Mouse (Mus musculus) cerebellum, adult (tissue): ENCODE data around the gene Il10rb.

Source experiments
- ATAC-seq: cut with Nextera tagmentation; 2 replicates; pipeline ENCODE4 v1.9.2; 2017; ENCODE audit warnings: mild to moderate bottlenecking, moderate library complexity, mixed read lengths; ENCODE audit not compliant: insufficient number of reproducible peaks, low FRiP score, low TSS enrichment

Gene Il10rb

DNA sequence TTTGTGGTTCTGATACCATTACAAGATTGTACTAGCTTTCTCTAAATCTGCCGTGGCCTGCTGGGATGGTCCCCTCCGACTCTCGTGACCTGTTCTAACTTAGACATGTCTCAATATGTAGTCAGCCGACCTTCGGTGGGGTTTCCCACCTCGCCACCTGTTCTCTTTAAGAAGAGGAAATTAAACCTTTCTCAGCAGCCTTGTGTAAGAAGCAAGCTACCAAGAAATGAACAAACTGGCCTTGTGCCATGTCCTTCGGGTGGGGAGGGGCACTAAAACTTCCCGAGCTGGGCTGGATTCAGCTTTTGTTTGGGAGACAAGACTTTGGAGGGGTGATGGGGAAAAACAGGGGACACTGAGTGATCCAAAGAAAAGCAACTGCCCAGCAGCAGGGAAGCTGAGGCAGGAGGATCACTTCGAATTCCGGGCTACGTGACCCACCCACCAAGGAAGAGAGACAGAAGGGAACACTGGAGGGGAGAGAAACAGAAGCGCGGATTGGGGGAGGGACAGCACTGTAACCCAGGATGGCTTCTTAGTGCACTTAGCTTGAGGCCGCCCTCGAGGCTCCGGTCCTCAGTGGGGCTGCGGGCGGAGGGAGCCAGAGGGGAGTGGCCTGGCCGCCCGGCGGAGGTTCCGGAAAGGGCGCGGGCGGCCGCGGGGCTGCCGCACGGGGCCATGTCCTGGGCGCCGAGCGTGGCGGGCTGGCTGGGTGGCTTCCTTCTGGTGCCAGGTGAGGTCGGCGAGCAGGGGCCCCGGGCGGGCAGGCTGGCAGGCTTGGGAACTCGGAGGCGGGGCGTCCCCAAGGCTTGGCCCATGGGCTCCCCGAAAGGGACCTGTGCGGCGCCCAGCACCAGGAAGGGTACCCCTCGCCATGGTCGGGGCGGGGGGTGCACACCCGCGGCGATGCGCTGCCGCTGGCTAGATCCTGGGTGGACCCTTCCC, at the start of gene Il10rb:
Gene Il10rb (plus strand): TSS at position 525 of the 945 bp plus-strand sequence.
- ATAC-seq, result peak; percentile 57

DNA sequence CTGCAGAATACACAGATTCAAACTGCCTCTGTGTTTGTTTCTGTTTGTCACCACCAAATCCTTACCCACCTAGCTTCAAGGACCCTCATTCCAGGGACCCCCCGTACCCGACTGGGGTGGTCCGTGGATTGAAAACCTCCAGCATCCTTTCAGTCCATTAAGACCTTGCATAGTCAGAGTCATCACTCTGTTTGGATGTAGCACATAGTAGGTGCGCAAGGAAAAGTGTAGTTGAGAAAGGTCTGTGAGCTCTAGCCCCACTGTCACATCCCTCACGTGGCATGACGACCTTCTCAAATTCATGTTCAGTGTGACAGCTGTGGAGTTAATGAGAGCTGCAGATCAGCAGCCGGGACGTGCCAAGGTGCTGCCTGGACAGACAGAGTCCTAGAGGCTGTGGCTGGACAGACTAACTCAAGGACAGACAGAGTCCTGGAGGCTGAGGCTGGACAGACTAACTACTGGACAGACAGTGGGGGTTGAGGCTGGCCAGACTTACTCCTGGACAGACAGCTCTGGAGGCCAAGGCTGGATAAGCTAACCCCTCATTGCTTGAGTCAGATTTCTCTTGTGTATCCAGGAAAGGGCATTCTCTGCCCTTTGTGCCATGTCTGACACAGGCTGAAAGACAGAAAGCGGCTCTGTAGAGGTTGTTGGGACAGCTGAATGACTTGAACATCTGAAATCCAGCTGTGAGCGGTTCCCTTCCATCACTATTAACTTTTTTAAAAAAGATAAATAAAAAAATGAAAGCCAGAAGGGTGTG, 49.0 kb upstream of the Il10rb start:
- no peak for ATAC-seq

DNA sequence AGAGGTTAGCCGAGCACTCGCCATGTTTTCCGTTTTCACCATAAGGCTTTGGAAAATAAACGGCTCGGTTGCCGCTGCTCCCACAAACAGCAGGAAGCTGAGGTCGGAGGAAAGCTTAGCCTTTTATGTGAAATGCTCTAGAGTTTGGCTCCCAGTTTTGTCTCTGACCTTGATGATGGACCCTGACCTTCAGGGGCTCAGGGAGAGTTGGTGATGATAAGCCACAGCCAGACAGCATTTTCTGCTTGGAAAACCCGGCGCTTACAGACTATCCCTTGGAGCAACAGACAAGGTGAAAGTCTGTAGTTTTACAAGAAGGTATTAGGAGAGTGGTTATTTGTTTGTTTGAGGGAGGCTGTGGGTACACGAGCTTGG, 48.5 kb upstream of the Il10rb start:
- ATAC-seq, result no peak

DNA sequence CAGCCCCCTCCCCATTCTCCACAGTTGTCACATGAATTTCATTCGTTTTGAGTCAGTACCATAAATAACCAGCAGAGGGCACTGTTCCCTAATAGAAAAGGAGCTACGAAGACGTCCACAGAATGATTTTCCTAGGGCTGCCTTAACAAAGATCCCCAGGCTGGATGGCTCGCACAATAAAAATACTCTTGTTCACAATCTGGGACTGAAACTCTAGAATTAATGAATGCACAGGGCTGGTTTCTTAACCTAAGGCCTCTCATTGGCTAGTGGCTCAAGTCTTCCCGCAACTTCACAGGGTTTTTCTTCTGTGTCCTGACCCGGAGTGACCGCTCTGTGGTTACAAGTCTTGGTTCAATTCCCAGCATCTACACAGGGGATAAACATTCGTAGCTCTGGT, 47.4 kb upstream of the Il10rb start:
- 0 out of 2 replicates have a peak, but pooled peaks have one; percentile 49 for ATAC-seq

DNA sequence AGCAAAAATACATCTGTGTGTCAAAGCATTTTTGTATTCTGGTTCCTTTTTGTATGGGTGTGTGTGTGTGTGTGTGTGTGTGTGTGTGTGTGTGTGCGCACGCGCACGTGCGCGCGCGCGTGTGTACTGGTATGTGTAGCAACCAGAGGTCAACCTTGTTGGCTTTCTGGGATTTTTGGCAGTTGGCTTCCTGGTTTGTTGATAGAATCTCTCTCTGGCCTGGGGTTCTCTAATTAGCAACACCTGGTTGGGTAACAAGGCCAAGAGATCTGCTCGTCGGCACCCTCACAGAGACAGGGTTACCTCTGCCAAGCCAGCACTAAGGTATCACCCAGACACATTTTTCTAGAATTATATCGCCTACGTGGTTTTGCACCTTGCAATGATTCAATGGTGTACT, 46.4 kb upstream of the Il10rb start:
- no peak for ATAC-seq

DNA sequence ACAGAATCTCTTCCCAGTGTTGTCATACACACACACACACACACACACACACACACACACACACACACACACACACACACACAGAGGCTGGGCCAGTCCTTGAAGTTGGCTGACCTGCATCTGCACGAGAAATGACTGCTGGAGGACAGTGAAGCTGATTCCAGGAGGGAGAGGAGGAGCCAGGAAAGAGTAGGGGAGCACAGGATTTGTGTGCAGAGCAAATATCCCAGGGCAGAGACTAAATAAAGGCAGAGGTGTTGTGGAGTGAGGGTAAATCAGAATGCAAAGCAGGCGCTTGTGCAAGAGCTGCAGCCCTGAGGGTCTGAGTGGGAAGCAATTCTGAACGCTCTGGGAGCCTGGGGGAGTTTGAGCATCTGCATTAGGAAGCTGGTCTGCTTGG, 45.8 kb upstream of the Il10rb start:
- no peak for ATAC-seq

DNA sequence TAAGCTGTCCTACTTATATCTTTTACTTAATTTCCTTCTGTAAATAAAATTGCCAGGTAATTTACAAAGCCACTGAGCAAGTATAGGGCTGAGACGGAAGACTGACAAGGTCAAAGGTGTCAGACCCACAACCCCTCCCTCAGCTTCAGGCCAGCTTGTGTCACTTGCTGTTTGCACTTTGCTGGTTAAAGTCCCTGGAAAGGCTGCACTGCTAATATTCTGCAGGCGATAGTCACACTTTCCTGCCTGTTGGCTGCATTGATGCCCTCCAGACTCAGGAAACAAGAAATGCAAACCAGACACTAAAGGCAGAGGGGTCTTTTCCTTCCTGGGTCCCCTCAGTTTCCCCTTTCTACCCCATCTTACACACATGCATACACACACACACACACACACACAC, 44.0 kb upstream of the Il10rb start:
- no peak for ATAC-seq

DNA sequence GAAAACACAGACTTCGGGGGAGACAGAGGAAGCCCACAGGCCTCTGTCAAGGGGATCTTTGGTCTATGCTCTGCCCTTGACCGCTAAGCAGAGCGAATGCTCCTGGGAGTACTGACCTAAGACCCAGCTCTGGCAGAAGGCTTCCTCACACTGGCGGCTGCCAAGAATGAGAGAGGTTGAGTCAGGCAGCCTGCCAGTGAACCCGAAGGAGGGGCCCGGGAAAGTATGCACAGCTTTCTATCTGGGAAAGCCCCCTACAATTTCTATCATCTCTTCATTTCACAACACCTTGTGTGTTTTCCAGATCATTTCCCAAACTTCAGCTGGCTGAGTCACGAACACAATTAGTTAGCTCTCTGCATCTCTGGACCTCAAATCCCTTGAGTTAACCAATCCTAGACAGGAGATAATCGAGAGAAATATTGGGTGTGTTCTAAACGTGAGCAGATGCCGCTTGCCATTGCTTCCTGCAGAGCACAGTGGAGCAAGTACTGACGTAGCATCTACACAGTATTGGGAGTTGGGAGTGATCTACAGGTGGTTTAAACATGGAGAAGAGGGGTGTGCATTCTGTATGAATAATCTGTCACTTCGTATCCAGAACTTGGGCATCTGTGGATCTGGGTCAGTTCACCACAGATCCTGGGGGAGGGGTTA, 43.2 kb upstream of the Il10rb start:
- ATAC-seq, result no peak

DNA sequence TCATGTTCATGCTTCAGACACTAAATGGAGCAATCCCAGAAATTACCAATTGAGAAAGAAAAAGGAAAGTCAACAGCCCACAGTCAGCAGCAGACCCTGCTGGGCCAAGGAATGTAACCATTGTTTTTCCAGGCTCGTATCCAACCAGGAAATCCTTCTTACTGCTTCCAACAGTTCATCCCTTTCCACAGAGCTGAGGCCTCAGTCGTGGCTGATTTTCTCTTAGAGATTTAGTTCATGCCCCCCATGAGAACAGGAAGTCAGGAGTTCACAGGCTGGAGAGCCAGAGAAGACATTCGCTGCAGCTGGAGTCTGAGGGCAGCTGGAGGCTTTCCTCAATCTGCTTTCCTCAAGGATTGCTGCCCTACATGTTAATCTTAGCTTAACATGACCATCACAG, 42.5 kb upstream of the Il10rb start:
- no peak for ATAC-seq

DNA sequence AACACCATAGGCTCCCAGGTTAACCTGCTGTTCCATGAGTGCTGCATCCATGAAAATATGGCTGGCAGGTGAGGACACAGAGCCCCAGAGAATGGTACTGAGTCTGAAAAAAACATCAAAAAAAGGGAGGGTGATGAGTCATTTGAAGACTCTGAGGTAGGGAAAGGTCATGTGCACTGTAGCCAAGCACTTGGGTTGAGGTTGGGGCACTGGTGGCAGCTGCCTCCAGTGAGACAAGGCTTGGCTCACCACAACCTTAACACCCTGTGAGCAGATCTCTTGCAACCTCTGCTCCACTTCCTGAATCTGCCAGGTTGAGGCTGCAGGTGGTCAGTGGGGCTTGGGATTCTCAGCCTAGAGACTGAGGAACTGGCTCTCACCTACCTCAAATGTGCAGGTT, 39.4 kb upstream of the Il10rb start:
- ATAC-seq, result no peak

DNA sequence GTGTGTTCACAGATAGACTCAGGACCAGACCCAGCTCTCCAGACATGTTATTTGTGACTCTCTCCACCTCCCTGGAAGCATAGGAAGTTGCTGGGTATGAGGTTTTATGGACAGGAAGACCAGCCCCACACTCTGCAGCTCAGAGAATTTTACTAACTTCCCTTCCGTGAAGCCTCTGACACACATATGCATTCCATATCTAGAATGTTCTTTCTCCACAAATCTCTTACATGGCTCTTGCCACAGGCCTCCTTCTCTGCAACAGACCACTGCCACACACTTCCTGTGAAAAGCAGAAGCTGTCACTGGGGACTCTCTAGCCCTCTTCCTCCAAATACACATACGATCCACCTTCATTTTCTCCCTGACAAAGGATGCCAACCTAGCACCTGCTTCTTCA, 38.9 kb upstream of the Il10rb start:
- ATAC-seq, result no peak

DNA sequence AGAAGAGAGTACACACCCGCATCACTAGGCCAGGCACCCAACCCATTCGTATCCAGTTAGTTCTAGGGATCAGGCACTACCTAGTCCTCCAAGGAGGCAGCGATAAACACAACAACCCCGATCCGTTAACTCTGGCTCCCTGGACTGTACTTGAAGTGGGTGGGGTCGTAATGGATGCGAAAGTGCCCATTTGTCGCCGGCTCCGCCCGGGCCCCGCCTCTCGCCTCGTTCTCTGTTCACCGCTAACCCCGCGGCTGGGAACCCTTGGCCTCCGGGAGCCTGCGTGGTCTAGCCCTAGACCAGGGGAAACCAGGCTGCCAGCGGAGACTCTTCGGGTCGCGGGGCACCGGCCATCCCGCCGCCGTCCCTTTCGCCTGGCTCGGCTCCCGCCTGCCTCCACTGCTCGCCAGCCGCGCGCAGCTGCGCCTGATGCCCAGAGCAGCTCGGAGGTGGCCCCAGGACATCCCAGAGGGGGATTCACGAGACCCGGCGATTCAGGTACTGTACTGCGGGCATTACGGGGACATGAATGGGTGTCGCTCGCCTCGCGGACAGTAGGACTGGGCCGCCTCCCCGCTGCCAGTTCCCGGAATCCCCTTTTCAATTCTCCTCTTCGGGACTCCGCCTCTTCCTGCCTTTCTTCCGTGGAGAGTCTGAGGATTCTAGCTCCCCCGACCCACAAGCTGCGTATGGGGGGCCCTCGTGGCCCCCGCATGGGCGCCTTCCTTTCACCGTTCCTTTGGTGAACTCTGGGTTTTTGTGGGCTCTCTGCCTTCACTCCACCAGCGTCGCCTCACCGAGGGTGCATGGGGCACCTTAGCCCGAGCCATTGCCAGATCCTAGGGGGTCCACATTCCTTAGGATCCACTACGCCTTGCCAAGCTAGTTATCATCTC, 33.1 kb upstream of the Il10rb start, which contains the start of gene Ifnar2:
Gene Ifnar2 (plus strand): TSS at position 207 of the 896 bp plus-strand sequence.
- peak; percentile 90 for ATAC-seq

DNA sequence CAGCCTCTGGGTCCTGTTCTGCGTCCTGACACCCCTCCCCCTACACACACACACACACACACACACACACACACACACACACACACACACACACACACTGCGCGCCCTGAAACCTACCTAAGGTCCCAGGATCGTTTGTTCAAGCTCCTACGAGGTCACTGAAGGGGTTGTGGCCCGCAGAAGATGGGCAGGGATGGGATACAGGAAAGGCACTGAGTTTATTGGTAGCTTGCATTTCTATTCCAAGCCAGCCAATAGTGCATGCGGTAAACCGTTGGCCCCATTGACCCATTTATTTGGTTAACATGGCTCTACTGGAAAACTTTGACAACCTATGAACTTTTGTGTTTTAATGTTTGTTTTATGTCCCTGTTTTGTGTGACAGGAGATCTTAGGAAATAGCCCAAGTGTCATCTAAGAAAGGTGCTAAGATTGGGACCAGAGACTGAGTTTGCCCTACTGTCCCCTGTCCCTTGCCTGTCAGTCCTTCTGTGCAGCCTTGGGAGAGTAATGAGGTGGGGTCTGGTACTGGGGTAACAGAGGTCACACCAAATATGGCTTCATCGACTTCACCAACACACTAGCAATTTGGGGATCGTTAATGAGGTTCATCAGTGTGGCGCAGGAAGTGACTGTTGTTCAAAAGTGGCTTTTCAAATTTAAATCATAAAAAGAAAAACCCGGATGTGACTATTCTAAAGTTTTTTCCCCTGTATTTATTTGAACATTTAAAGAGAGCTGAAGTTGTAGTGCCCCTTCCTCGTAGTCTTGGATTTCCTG, 32.3 kb upstream of the Il10rb start:
- ATAC-seq, result no peak

DNA sequence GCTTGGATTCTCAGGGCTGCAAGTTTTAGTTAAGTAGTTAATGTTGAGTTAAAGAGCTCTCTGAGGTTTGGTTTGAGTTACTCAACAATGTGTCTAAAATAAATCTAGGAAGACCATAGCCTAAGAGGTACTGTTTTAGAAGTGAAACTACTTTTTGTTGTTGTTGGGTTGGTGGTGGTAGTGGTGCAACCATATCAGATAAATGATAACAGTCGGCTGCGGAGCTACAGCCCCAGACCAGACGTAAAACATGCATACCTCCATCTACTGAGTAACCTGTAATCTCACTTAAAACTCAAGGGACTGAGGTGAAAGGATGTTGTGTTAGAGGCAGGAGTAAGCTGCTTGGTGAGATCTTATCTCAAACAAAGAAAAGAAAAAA, 31.7 kb upstream of the Il10rb start:
- no peak for ATAC-seq

DNA sequence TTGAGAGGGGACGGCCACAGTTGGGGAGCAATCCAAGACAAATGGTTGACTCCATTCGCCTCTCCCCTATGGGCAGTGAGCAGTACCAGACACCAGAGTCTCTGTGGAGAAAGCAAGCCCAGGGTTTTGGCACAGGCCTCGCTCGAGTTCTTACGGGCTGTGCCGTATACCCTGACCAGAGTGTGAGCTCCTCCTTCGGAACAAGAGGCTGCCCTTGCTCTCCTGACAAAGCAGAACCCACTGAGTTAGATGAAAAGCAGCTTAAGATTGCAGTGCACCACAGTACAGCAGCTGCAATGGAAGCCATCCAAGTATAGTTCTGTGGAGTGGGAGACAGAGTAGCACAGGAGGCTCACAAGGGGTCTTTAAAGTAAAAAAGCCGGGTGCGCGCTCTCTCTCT, 29.3 kb upstream of the Il10rb start:
- no peak for ATAC-seq

DNA sequence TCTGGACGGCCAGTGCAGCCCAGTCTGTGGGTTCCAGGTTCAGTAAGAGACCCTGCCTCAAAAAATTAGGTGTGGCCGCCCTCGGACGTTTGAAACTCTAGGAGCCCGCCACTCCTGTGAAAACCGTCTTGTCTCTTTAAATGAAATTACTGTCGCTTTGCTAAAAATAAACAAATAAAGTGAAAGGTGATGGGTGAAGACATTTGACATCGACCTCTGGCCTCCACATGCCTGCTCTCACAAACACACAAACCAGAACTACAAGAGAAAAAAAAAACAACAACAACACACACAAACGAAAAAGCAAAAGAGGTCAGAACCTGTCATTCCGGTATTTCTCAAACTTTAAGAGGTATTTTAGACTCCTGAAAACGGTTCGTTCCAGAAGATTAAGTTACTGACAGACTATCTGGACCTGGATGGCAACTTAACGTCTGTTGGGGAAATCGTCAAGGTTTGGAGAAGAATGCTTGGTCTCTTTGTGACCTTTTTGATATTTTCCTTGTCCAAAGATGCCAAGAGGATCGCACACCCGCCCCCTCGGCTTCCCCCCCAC, 27.5 kb upstream of the Il10rb start:
- no peak for ATAC-seq

DNA sequence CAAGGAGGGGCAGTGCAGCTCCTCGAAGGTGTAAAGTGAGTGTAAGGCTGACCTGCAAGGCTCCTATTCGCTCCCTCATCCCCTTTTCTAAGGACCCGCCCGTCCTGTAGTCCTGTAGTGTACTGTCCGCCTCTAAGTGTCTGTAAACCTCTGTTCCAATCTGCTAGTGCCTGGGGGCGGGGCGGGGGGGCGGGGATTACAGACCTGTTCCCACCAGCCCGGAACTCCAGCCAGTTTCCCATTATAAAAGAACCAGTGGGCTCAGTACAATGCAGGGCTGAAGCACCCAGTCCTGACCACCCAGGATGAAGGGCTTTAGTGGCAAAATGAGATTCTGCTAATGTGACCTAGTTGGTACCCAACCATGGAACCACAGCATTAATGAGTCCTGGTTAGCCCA, 27.0 kb upstream of the Il10rb start:
- ATAC-seq, result no peak

DNA sequence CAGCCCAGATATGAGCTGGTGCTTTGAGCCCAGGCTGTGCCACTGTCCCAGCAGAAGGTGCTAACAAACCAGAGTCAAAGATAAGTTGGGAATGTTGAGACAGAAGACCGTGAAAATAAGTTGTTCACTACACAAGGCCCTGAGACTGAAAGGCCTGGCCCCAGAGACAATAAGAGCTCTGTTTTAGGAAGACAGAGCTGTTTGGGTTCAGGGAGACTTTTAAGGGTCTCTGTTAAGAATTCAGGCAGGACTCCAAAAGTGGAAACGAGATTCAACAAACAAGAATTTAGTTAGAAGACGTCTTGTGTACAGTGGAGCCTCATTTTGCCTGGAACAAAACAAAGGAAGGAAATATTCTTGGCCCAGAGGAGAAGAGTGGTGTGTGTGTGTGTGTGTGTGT, 26.6 kb upstream of the Il10rb start:
- no peak for ATAC-seq

DNA sequence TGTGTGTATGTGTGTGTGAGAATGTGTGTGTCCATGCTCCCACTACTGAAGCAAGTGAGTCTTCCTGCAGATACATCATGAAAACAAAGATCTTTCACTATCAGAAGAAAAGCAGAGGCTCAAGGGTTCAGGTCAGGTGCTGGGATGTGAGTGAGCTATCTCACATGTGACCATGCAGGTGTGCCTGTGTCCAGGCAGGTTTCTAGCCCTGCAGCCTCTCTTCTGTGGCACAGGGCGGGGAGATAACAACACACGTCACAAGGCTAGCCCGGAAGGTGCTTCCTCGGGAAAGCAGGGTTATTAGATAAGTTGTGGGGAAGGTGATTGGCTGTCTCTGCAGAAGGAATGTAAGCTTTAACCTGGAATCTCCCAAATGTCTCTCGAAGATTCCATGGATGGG, 25.8 kb upstream of the Il10rb start:
- no peak for ATAC-seq
